Mouse (Mus musculus) CD4-positive, CD25-positive, alpha-beta regulatory T cell, adult 4 months (primary cell): ENCODE results near the gene Vmn1r37. TPM values are rescaled to one million over a fixed set of nuclear protein-coding genes. Genes with fewer than 3 reads are reported as not detected.
"Not testable (repeated sequence)": the region's sequence is repeated elsewhere in the genome, so short reads cannot be mapped to it uniquely, and the experiment has no call there.

Experiments
- ATAC-seq: one replicate; pipeline ENCODE4 v1.8.0; 2017
- polyA plus RNA-seq, 2 experiments: library from polyadenylated mRNA; unstranded; fragments of 100-300 nt; shearing (Covaris generic); gene quantifications; one replicate each; pipeline ENCODE4 v1.2.1; 2017

The Vmn1r37 gene
- not detected for polyA plus RNA-seq

GRCm38 (mm10) chr6:66729082-66729481 is at the start of gene Vmn1r37:
Vmn1r37 (plus strand) TSS chr6:66729382.
- ATAC-seq = not testable (repeated sequence)

- ATAC-seq = no peak
Measured at GRCm38 (mm10) chr6:66685806-66686205, 43.4 kb upstream of the Vmn1r37 start, which contains the start of gene Vmn1r35. Vmn1r35 (minus strand) TSS chr6:66685906.

- ATAC-seq = no peak
Measured at GRCm38 (mm10) chr6:66708901-66709300, 20.3 kb upstream of the Vmn1r37 start.

GRCm38 (mm10) chr6:66713854-66714253 is 15.3 kb upstream of the Vmn1r37 start:
- ATAC-seq = no peak

- not testable (repeated sequence) for ATAC-seq
Measured at GRCm38 (mm10) chr6:66719068-66719467, 10.1 kb upstream of the Vmn1r37 start, which contains the start of gene Vmn1r36. Vmn1r36 (minus strand) TSS chr6:66719168.

- ATAC-seq = not testable (repeated sequence)
Measured at GRCm38 (mm10) chr6:66782527-66782926, 53.3 kb downstream of the Vmn1r37 start, which contains the start of gene Vmn1r38. Vmn1r38 (minus strand) TSS chr6:66782627.

Other genes starting within 250 kb of the Vmn1r37 start
- 10 to 100 TPM; 25.8 to 28.3 TPM for gene Mad2l1, start 194.0 kb upstream of the Vmn1r37 start, polyA plus RNA-seq
- under 1 TPM in 1 of 2 experiments, not detected in 1; 0.12 TPM for gene Vmn1r32, start 169.3 kb upstream of the Vmn1r37 start, polyA plus RNA-seq
- gene Vmn1r33, start 111.1 kb upstream of the Vmn1r37 start, polyA plus RNA-seq = not detected
- not detected for gene Vmn1r34, start 85.5 kb upstream of the Vmn1r37 start, polyA plus RNA-seq
- not detected for gene Vmn1r35, start 43.5 kb upstream of the Vmn1r37 start, polyA plus RNA-seq
- gene Vmn1r36, start 10.2 kb upstream of the Vmn1r37 start, polyA plus RNA-seq = not detected
- not detected for gene Vmn1r38, start 53.2 kb downstream of the Vmn1r37 start, polyA plus RNA-seq
- gene Vmn1r39, start 81.2 kb downstream of the Vmn1r37 start, polyA plus RNA-seq = not detected
- gene Gng12, start 167.0 kb downstream of the Vmn1r37 start, polyA plus RNA-seq = 10 to 100 TPM; 15.8 to 21.0 TPM